Mouse (Mus musculus) 416B (cell line): Measurements from ENCODE around the gene Gm1993.
"Not testable (repeated sequence)": the region's sequence is repeated elsewhere in the genome, so short reads cannot be mapped to it uniquely, and the experiment has no call there.

Experiments
- DNase-seq: peaks from one replicate; pipeline ENCODE4 v3.0.0; 2011; ENCODE audit warnings: low read depth

Gene Gm1993

DNA sequence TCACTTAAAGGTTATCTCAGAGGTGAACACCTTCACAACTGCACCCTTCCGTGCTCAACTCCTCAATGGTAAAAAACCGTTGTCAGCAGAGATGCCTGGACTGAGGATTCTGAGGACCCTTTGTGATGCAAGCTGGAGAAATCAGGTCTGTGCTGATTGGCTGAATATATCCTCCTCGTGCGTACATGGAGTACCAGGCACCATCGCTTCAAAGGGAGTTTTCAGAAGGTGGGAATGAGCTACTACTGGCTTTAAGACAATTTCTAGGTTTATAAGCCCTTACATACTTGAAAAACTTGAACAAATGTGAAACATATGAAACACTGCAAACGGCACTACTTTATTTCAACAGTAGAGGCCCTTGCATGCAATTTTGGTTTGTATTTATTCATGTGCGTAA, at the start of gene Gm1993:
Gm1993 (minus strand) TSS at position 101 of the 400 bp plus-strand sequence.
- not testable (repeated sequence) for DNase-seq
